Mouse (Mus musculus) cerebellum, adult 11 months (tissue): ENCODE results near the gene Rrh.
"Not testable (repeated sequence)": the region's sequence is repeated elsewhere in the genome, so short reads cannot be mapped to it uniquely, and the experiment has no call there.

Source experiments
- DNase-seq: peaks from one replicate; pipeline ENCODE4 v3.0.0; 2022

The Rrh gene

DNA sequence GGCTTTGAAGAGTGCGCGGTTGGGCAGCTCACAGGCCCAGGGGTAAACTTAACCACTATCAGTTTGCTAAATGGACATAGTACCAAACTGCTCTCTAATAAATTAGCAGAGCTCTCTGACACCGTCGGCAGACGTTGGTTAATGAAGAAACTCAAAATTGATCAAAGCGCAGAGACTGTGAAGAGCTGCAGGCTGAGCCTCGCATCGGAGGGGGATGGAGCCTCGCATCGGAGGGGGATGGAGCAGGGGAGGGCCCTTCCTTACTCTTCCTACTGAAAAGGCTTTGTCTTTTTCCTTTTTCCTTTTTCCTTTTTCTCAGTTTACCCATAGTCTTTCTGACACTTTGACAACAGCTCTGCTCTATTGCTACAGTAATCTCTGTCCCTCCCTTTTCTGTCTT, 41.0 kb downstream of the Rrh start:
- no peak for DNase-seq

DNA sequence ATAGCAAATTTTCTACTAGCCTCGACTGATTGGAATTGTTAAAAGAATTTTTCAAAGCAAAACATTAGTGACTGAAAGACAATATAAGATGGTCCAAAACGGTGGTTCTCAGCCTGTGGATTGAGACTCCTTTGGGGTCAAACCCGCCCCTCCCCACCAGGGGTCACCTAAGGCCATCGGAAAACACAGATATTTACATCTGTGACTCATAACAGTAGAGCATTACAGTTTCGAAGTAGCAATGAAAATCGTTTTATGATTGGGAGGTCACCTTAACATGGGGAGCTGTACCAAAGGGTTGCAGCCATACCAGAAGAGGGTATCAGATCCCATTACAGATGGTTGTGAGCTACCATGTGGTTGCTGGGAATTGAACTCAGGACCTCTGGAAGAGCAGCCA, 51.2 kb downstream of the Rrh start:
- DNase-seq: no peak

DNA sequence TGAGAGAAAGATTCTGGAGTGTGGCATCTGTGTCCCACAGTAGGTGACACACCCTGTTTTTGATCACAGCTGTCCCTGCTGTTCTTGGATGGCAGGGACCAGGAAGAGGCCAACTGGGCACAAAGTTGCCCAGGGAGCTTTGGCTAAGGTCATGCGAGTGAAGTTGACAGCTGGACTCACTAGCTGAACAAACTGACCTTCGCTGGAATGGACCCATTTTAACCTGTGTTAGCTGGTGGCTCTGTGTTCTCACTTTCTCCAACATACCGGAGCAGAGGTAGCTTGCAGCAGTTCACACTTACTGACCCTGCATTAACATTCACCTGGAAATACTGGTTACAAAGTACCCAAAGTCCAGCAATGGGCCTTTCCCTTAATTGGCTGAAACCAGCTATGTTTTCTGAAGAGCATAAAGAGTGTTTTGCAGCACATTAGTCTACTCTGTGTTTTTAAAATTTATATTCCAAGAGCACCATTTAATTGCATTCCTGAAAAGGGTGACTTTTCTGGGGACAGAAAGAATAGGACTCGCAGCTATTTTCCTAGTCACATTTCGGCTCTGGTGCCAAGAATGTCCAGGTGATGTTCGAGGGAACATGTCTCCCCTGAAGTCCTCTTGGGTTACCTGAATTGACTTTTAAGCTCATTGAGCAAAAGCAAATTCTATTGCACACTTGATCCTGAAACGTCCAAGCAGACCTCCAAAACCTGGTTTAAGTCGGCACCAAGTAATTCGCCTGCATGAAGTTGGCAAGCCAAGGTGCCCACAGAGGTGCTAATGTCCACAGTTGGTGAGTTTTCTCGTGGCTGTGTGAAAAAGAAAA, 55.2 kb downstream of the Rrh start:
- DNase-seq: no peak

DNA sequence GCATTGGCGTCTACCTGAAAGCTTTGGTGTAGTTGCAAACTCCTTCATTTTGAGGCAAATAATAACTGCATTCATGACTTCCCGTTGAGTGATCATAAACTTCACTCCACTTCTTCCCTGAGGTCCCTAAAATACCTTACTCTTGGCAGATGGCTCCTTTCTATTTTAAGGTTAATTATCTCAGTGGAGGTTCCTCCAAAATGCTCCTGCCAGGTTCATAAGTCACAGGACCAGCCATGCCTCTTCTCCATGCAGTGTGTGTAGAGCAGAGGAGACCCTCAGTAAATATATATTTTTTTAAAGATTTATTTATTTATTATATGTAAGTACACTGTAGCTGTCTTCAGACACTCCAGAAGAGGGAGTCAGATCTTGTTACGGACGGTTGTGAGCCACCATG, 56.3 kb downstream of the Rrh start:
- DNase-seq: no peak

DNA sequence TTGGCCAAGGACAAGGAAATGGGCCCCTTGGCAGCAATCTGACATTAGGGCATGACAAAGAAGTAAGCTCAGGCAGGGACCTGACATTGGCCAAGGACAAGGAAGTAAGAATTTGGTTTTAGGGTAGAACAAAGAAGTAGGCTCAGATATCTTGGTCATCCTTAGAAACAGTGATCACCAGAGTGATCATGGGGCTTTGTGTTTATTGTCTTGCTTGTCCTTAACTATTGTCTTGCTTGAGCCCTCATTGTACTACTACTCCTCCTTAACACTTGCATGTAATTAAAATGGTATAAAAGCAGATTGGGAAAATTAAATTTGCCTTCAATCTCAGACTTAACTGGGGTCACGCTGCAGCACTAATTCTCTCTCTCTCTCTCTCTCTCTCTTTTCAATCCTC, 64.8 kb downstream of the Rrh start:
- not testable (repeated sequence) for DNase-seq

DNA sequence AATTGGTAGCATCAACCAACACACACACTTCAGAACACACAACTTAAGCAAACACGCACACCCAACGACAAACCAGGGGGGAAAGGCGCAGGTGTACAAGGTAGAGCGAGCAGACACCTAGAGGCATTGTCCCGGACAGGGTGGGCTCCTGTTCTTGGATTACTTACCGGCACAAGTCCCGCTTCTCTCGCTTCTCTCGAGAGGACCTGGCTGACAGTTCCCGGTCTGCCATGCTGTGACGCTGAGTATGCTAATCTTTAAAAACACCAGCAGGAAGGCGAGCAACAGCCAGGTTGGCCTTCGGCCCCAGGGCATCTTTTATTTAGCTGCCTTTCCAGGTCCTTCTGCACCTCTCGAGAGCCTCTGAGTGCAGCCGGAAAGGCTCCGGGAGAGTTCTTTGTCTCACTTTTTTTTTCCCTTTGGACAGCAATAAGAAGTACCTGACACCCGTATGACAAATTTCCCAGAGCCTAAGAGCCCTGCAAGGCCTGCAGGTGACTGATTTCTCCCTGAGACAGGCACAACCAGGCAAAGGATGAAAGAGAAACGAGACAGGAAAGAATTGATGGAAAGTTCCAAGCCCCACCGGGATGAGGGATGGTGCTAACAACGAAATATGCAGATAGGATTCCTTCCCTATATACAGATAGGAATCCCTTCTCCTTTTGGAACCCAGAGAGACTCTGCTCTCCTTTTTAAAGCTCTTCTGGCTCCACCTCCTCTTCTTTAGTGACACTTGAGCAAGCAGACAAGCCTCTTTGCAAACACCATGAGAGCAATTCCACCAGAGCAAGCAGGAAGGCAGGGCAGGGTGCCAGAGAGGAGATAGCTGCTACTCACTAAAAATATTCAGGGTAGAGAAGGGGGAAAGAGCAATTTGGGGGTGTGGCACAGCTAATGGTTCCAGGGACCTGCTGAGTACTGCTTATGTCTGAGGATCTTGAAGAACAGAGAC, 67.5 kb downstream of the Rrh start, which contains the start of gene Egf:
Egf (minus strand) TSS at position 667 of the 955 bp plus-strand sequence.
- no peak for DNase-seq
